Mouse (Mus musculus) C2C12 (cell line): ENCODE data around the gene Zfp260.

ENCODE experiments used
- CTCF ChIP-seq: IDR thresholded peaks from one replicate; pipeline ENCODE4 v1.5.1; 2011; ENCODE audit not compliant: control insufficient read depth, insufficient read depth, insufficient read length
- MYOG ChIP-seq: IDR thresholded peaks from one replicate; pipeline ENCODE4 v1.6.1; 2011; ENCODE audit not compliant: control insufficient read depth, insufficient read length; ENCODE audit errors: extremely low read depth

GRCm38 (mm10) chr7:30090092-30090969 lies 4.2 kb upstream of the Zfp260 start, which contains the start of the genes Gm26920 and Zfp566:
- TF ChIP-seq CTCF = no peak
- no peak for TF ChIP-seq MYOG
